Mouse (Mus musculus): ENCODE data around the gene Fer. TPM values are rescaled to one million over a fixed set of nuclear protein-coding genes. Genes with fewer than 3 reads are reported as not detected.

Gene Fer
- polyA plus RNA-seq, 1 experiment: 67.9 TPM

DNA sequence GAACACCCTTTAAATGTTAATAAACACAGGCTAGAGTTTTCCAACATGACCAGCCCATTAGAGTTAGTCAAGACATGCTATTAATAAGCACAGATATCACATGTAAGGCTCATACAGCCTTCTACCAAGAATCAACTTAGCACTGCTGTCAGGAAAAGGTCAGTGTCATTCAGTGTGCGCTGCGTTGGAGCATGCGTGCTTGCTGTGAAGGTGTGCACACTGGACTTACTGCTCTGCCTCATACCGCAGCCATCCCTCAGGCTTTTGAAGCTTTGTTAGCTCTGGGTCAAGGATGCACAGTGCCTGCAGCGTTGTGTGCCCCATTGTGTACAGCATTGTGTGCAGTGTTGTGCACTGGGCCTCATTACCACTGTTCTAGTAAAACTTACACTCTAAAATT is 250.8 kb downstream of the Fer start:
- TF ChIP-seq CTCF (IDR thresholded peaks at IDR 0.05; ENCODE audit: borderline replicate concordance, insufficient read depth, low read length) (no peak), POLR2A (IDR thresholded peaks at IDR 0.05; ENCODE audit: low read depth, low read length) (no peak)
- Histone ChIP-seq H3K27ac (ENCODE audit: insufficient read depth, low read length) (no peak overlapping the region), H3K4me1 (ENCODE audit: control insufficient read depth, insufficient read depth, low read length) (peaks cover 10% of the 10 kb centered on the region; the same call in 1 of the 2 replicates), H3K4me3 (ENCODE audit: insufficient read depth, low read length) (no peak overlapping the region)

DNA sequence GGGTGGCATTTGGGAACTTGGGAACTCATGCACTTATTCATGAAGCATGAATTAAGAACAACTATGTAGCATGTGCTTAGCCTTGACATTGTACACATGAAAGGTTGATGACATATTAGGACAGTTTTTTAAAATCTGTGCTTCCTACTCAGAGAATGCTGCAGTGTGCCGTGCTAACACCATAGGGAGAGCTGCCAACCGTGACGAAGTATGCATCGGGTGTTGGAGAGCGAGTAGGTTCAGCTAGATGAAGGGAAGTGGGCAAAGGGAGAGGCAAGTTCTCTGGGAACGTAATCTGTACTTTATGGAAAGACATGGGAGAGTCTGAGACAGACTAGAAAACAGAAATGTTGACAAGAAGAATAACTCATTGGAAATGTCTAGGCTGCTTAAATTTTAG is 253.9 kb downstream of the Fer start:
- Histone ChIP-seq H3K4me3 (ENCODE audit: insufficient read depth, low read length) (no peak overlapping the region), H3K27ac (ENCODE audit: insufficient read depth, low read length) (no peak overlapping the region), H3K4me1 (ENCODE audit: control insufficient read depth, insufficient read depth, low read length) (peaks cover 6% of the 10 kb centered on the region; the same call in 1 of the 2 replicates)
- no peak for TF ChIP-seq POLR2A (IDR thresholded peaks at IDR 0.05; ENCODE audit: low read depth, low read length)
- TF ChIP-seq CTCF (IDR thresholded peaks at IDR 0.05; ENCODE audit: borderline replicate concordance, insufficient read depth, low read length): no peak

DNA sequence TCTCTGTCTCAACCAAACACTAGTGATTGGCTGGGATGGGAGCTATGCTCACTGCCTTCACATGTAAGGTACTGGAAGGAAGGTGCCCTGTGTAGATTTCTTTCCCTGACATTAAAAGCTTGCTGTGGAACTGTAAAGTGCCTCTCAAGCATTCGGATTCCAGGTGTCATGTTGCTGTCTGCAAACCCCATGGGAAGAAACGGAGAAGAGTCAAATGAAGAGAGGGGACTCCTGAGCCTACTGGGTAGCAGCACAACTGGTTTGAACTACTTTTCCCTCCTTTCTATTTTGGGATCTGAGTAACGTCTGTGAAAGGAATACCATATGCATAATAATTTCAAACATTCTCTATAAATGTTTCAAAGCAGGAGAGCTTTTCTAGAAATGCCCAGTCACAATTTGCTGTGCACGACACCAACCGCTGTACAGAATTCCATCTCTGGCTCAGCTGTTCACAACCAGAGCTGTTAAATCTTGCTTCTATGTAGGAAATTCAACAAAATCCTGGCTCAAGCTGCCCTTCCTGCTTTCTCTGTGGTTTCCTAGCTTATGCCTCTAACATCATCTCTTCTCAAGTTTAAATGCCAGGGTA is 256.9 kb downstream of the Fer start:
- H3K27ac ChIP-seq (ENCODE audit: insufficient read depth, low read length): no peak overlapping the region
- TF ChIP-seq CTCF (IDR thresholded peaks at IDR 0.05; ENCODE audit: borderline replicate concordance, insufficient read depth, low read length) (no peak), POLR2A (IDR thresholded peaks at IDR 0.05; ENCODE audit: low read depth, low read length) (no peak)
- H3K4me3 ChIP-seq (ENCODE audit: insufficient read depth, low read length): no peak overlapping the region
- no peaks in the 10 kb centered on the region for H3K4me1 ChIP-seq (ENCODE audit: control insufficient read depth, insufficient read depth, low read length)

DNA sequence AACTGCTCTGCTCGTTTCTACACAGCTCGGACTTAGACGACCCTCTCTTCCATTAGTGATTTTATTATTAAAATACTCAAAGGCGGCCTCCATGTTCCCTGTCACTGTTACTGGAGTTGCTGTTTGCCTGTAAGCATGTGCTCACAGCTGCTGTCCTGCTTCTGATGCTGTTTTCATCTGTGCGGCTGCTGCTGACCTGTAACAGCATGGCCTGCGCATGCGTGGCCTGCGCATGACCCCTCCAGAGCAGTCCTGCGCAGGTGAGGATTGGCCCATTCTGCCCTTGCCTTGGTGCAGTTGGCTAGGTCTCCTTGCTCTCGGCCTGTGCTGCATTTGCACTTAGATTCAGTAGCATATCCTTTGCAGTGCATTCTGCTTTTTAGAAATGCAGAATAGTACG is 259.7 kb downstream of the Fer start:
- Histone ChIP-seq H3K4me3 (ENCODE audit: insufficient read depth, low read length) (no peak overlapping the region), H3K4me1 (ENCODE audit: control insufficient read depth, insufficient read depth, low read length) (no peaks in the 10 kb centered on the region), H3K27ac (ENCODE audit: insufficient read depth, low read length) (no peak overlapping the region)
- TF ChIP-seq POLR2A (IDR thresholded peaks at IDR 0.05; ENCODE audit: low read depth, low read length): no peak
- TF ChIP-seq CTCF (IDR thresholded peaks at IDR 0.05; ENCODE audit: borderline replicate concordance, insufficient read depth, low read length): no peak

DNA sequence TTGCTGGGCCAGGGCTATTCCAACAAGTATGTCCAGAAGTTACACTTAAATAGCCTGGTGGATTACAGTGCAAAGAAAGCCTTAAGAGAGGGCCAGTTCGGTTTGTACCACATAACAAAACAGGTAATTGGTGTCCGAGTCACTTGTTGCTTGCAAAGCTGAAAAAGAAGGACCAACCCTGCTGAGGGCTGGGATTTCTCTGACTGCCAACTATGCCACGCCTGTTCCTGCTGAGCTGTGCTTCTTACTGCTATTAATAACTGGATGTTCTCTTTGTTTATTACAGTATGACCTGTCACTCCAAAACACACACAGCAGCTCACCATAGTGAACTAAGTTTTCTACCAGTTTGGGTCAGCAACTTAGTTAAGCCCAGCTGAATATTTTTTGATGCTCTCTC is 260.9 kb downstream of the Fer start:
- H3K4me3 ChIP-seq (ENCODE audit: insufficient read depth, low read length): no peak overlapping the region
- no peak for TF ChIP-seq POLR2A (IDR thresholded peaks at IDR 0.05; ENCODE audit: low read depth, low read length)
- no peak for TF ChIP-seq CTCF (IDR thresholded peaks at IDR 0.05; ENCODE audit: borderline replicate concordance, insufficient read depth, low read length)
- H3K4me1 ChIP-seq (ENCODE audit: control insufficient read depth, insufficient read depth, low read length): no peaks in the 10 kb centered on the region
- no peak overlapping the region for H3K27ac ChIP-seq (ENCODE audit: insufficient read depth, low read length)

DNA sequence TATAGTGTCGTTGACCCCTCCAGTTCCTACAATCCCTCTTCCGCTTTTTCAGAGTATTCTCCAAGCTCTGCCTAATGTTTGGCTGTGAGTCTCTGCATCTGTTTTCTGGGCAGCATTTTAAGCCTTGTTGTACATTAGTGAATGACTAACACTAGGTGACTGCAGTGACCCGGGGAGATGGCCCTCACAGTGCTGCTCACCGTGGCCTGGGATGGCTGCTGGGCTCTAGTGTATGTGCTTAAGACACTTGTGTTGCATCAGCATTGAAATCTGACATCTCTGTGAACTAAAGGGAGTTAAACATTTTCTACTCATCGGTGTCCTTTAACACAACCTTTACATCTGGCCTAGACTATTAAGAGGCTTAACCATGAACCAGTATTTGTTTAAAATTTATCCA is 264.0 kb downstream of the Fer start:
- no peak for TF ChIP-seq POLR2A (IDR thresholded peaks at IDR 0.05; ENCODE audit: low read depth, low read length)
- TF ChIP-seq CTCF (IDR thresholded peaks at IDR 0.05; ENCODE audit: borderline replicate concordance, insufficient read depth, low read length): no peak
- H3K27ac ChIP-seq (ENCODE audit: insufficient read depth, low read length): no peak overlapping the region
- no peak overlapping the region for H3K4me3 ChIP-seq (ENCODE audit: insufficient read depth, low read length)
- H3K4me1 ChIP-seq (ENCODE audit: control insufficient read depth, insufficient read depth, low read length): no peaks in the 10 kb centered on the region

DNA sequence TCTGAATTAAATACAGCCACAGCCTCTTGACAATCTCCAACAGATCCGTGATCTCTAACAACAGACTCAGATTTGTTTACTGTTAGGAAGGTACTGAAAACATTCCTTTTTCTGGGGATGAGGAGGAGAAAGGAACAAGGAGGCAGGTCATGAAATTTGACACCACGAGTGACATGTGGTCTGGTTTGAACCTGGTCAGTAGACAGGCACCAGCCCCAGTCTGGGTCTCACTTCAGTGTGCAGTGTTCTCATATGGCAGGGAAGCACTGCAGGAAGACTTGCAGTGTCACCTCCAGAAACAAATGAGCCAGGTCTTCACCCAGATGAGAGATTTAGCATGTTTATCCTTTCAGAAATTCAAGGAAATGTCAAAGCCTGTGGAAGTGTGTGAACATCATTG is 266.9 kb downstream of the Fer start:
- TF ChIP-seq CTCF (IDR thresholded peaks at IDR 0.05; ENCODE audit: borderline replicate concordance, insufficient read depth, low read length): no peak
- TF ChIP-seq POLR2A (IDR thresholded peaks at IDR 0.05; ENCODE audit: low read depth, low read length): no peak
- Histone ChIP-seq H3K27ac (ENCODE audit: insufficient read depth, low read length) (no peak overlapping the region), H3K4me3 (ENCODE audit: insufficient read depth, low read length) (no peak overlapping the region), H3K4me1 (ENCODE audit: control insufficient read depth, insufficient read depth, low read length) (no peaks in the 10 kb centered on the region)

DNA sequence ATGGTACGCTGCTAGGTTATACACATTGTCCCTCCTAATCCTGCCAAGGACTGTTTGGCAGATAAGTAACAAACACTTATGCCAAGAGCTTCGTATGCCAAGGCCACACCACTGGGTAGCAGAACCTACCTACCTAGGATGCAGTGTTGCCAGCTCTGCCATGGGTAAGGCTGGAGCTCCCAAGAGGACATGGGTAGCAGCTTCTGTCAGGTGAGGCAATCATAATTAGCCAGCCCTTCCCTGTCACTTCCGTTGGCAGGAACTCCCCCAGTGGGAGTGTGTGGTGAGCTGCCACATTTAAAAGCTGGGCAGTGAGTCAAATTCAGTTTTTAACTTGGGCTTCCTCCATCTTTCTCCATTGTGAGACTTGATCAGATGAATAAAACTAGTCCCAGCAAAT is 267.5 kb downstream of the Fer start:
- no peak overlapping the region for H3K27ac ChIP-seq (ENCODE audit: insufficient read depth, low read length)
- no peaks in the 10 kb centered on the region for H3K4me1 ChIP-seq (ENCODE audit: control insufficient read depth, insufficient read depth, low read length)
- TF ChIP-seq POLR2A (IDR thresholded peaks at IDR 0.05; ENCODE audit: low read depth, low read length) (no peak), CTCF (IDR thresholded peaks at IDR 0.05; ENCODE audit: borderline replicate concordance, insufficient read depth, low read length) (no peak)
- no peak overlapping the region for H3K4me3 ChIP-seq (ENCODE audit: insufficient read depth, low read length)

DNA sequence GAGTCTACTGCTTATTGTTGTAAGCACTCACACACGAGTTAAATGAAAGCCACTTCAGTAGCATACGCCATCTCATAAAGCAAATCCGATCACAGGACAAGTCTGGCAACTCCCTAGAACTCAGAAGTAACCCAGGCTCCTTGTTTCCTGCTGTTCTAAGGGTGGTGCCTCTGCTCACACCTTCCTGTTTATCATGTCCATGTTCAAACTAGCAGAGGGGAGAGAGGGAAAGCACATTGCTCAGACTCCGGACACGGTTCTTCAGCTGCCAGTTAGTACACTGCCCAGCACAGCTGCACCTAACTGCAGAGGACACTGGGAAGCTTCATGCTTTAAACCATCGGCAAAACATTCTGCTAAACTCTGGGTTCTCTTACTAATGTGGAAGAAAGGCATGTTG is 269.3 kb downstream of the Fer start:
- Histone ChIP-seq H3K27ac (ENCODE audit: insufficient read depth, low read length) (no peak overlapping the region), H3K4me1 (ENCODE audit: control insufficient read depth, insufficient read depth, low read length) (no peaks in the 10 kb centered on the region), H3K4me3 (ENCODE audit: insufficient read depth, low read length) (no peak overlapping the region)
- no peak for TF ChIP-seq POLR2A (IDR thresholded peaks at IDR 0.05; ENCODE audit: low read depth, low read length)
- no peak for TF ChIP-seq CTCF (IDR thresholded peaks at IDR 0.05; ENCODE audit: borderline replicate concordance, insufficient read depth, low read length)

DNA sequence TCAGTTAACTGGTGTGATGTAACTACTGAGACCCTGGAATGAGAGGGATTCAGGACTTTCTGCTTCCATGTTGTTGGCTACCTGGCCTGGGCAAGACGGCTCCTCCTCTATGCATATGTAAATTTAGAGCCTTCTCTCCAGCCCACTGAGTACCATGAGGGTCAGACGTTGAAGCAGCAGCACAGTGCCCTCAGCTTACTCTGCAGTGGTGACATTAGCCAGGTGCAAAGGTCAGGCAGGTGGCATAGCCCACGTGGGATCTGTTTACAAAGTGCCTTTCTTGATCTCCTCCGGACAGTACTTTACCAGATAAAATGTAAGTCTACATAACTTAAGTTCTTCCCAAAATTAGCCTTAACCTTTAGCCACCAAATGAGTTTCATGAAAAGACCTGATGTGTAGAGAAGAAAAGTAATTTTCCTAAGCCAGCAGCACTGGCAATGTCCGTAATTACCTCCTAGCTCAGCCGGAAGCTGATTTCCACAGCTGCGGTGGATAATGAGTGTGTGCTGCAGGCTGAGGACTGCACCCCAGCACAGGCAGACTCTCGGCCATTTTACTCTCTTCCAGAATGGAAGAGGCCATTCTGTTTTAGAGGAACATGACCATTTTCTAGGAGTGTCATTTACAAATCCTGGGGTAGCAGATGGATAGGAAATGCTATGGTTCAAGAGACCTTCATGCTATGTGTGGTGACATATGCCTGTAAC is 273.2 kb downstream of the Fer start:
- H3K4me3 ChIP-seq (ENCODE audit: insufficient read depth, low read length): no peak overlapping the region
- no peak overlapping the region for H3K27ac ChIP-seq (ENCODE audit: insufficient read depth, low read length)
- H3K4me1 ChIP-seq (ENCODE audit: control insufficient read depth, insufficient read depth, low read length): no peaks in the 10 kb centered on the region
- no peak for TF ChIP-seq POLR2A (IDR thresholded peaks at IDR 0.05; ENCODE audit: low read depth, low read length)
- no peak for TF ChIP-seq CTCF (IDR thresholded peaks at IDR 0.05; ENCODE audit: borderline replicate concordance, insufficient read depth, low read length)
